Mouse (Mus musculus): Measurements from ENCODE around the gene Mcm9.
"Not testable (repeated sequence)": the region's sequence is repeated elsewhere in the genome, so short reads cannot be mapped to it uniquely, and the experiment has no call there.

Gene Mcm9

DNA sequence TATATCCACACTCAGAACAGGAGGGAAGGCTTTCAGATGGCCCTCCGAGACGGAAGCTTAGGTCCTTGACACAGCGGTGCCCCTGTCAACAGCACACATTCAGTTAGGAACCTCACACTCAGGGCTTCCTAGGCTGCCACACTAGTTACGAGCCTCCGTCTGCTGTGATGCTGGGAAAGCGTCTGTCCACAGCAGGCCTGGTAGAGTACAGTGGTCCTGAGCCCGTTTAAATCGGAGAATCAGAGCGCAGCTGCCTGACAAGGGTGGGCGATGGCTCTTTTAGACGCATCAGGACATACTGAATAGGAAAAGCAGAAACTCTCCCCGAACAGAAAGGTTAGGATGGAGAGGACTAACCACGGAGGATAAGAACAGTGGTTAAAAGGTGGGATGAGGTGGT lies 127.8 kb downstream of the Mcm9 start:
- DNase-seq (ENCODE audit: low read depth, low spot score) = no peak

DNA sequence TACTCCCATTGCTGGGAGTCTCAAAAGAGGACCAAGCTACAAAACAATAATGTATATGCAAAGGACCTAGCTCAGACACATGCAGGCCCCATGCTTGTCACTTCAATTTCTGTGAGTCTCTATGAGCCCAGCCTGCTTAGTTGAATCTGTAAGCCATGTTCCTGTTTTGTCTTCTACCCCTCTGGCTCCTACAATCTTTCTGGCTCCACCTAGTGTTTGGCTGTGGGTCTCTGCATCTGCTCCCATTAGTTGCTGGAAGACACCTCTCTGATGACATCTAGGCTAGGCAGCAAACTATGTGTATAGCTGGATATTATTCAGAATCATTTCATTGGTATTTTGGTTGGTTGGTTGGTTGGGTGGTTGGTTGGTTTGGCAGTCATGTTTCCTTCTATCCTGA lies 130.7 kb downstream of the Mcm9 start:
- peak; percentile 56 for DNase-seq (ENCODE audit: low read depth, low spot score)

- not testable (repeated sequence) for DNase-seq (ENCODE audit: low read depth, low spot score)
Measured at GRCm38 (mm10) chr10:53495349-53495748, 134.9 kb downstream of the Mcm9 start.

- no peak for DNase-seq (ENCODE audit: low read depth, low spot score)
Measured at GRCm38 (mm10) chr10:53493954-53494353, 136.3 kb downstream of the Mcm9 start.

All from A20 (cell line).